Mouse (Mus musculus) mature B cell (primary cell): ENCODE results near the gene Dop1b.
"Not testable (repeated sequence)": the region's sequence is repeated elsewhere in the genome, so short reads cannot be mapped to it uniquely, and the experiment has no call there.

ENCODE experiments used
- in situ Hi-C: fragments of 300-500 bp; cut with MboI; formaldehyde crosslinking; loops from 2 replicates; pipeline ENCODE4 v1.14.3; 2019

Gene Dop1b

DNA sequence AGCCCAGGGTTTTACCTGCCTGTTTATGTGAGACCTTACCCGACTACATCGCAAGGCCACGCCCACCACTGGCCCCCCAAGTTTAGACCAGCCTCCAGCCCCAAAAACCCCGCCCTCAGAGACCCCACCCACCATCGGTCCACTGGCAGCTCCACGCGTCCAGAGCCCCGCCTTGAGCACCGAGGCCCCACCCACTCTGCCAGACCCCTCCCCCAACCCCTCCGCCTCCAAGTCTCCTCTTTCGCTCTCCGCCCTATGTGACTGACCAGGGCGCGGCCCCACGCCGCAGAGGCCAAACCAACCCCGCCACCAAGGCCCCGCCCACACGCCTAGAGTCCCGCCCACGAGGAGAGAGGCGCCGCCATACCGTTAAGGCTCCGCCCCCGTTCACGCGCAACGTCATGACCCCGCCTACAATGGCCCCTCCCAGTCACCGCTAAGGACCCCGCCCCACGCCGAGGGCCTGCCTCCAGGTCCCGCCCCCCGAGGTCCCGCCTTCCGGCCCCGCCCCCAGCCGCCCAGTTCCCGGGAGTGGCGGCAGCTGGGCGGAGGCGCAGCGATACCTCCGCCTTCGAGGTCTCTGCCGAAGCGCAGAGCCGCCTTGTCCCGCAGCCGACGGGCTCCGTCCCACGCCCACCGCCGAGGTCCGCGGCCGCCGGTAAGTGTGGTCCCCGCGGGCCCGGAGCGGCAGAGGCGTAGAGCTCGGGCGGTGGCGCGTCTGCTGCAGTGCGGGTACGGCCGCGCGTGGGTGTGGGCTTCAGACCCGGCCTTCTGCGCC lies at the start of gene Dop1b:
TSS of gene Dop1b (plus strand) at position 494 of the 778 bp plus-strand sequence.
- in situ Hi-C loops, result no loop called here

GRCm38 (mm10) chr16:93667976-93668375 lies 43.7 kb upstream of the Dop1b start:
- in situ Hi-C loops, result no loop called here

GRCm38 (mm10) chr16:93669521-93669920 lies 42.2 kb upstream of the Dop1b start:
- in situ Hi-C loops, result no loop called here

DNA sequence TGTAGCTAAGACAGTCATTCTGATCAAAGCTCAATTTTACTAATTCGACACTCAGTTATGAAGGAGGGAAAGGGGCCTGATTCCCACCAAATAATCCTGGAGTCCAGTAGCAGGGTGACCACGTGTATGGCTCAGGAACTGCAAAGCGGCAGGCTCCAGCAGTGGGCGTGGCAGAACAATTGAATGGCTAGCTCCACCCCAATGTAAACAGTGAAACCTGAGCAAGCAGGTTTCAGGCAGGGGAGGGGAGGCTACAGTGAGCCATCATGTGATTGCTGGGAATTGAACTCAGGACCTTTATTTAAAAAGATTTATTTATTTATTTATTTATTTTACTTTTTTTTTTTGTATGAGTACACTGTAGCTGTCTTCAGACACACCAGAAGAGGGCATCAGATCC lies 41.2 kb upstream of the Dop1b start:
- in situ Hi-C loops, result not testable (repeated sequence)

DNA sequence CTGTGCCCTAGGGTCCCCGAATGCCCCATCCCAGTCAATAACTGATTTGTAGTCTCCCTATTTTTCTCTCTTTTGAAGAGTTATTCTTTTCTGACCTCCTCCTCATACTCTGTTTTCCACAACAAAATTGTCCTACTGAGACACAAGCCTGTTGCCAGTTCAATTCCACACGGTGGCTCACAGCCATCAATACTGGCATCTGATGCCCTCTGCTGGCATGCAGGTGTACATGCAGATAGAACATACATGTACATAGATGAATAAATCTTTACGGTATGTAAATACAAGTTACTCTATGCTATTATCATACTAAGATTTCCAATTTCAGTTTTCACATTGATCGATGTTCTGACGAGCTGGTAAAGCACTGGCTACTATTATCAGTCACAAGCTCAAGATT lies 40.6 kb upstream of the Dop1b start:
- in situ Hi-C loops, result no loop called here

DNA sequence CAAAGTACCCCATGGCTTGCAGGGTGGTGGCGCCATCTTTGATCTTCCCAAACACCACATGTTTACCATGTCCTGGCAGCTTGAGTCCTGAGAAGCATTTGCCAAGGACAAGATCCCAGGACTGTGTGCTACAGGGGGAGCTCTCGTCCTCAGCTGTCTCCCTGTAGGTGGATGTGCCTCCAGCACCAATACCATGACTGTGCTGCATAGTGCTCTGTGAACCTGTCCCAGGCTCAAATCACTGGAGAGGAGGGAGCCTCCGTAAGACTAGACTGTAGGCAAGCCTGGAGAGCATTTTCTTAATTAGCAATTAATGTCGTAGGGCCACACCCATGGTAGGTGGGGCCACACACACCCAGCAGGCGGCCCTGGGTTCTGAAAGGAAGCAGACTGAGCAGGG lies 35.3 kb upstream of the Dop1b start:
- in situ Hi-C loops, result no loop called here

DNA sequence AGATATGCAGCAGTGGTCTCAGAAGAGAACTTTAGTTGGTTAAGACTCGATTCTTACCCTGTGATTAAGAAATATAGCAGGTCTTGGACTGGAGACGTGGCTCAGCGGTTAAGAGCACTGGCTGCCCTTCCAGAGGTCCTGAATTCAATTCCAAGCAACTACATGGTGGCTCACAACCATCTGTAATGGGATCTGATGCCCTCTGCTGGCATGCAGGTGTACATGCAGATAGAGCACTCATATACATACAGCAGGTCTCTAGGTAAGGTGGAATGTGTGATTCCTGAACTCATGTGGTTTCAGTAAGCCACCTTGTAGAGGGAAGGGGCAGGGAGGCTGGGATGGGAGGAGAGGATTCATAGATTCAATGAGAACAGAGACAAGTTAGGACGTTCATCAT lies 33.5 kb upstream of the Dop1b start:
- in situ Hi-C loops, result no loop called here

DNA sequence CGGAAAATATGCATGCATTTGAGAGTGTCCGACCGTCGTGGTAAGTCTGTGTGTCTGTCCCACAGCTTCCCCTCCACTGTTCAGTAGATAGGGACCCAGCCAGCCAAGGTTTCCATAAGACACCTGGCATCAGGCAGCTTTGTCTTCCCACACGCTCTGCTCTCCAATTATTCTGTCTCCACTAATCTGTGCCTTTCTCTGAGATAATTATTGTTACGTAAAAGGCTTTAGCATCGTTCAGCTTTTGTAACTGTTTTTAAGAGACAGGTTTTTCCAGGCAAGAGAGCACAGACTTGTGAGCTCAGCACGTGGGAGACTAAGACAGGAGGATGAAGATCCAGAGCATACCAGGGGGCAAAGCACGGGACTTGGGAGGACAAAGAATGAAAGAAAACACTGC lies 32.5 kb upstream of the Dop1b start:
- in situ Hi-C loops, result no loop called here

DNA sequence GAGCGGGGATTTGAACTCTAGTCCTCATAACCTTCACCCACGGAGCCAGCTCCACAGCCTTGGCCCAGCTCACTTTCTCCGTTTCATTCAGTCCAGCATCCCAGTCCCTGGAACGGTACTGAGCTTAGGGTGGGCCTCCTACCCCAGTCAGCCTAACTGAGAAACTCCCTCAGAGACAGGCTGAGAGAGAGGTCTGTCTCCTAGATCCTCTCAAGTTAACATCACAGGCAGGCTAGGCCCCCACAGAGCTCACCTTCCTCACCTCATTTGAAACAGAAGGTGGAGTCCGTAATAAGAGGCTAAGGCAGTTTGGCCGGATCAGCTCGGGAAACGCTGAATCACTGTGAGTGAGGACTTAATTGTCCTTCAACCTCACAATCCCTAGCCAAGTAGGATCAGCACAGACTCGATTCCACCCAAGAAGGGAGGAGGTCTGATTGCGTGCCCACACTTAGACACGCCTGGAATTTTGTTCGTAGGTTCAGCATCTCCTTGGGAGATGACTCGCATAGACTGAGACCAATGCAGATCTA lies 29.5 kb upstream of the Dop1b start:
- in situ Hi-C loops, result no loop called here

GRCm38 (mm10) chr16:93682689-93683507 lies 28.8 kb upstream of the Dop1b start, which contains the start of gene Cbr3:
Gene Cbr3 (plus strand): TSS chr16:93683215.
- in situ Hi-C loops, result no loop called here

DNA sequence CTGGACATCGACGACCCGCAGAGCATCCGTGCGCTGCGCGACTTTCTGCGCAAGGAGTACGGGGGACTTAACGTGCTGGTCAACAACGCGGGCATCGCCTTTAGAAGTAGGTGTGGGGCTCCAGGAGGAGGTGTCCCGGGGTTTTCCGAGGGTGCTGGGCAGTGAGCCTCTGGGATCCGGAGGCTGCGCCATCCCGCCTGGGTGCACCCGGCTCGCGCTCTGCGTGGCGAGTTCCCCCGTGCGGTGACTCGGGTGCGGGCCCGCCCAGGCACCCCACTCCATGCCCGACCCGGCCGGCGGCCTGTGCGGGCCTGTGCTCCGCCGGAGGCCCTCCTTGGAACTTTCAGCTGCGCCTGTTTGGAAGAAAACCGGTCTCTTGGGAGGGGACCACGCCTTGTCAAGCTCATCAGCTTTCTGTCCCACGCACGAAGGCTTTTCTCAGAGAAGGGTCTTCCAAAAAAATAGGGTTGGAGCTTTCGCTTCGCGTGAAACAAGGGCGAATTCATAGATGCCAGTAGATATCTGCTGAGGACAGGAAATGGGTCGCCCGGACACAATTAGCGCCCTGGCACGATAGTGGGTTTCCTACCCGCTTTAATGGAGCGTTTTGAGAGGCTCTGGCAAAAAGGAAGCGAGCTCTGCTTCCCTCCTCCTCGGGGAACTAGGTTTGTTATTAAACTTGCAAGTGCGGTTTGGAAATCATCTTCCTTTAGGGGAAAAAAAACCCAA lies 28.0 kb upstream of the Dop1b start:
- in situ Hi-C loops, result no loop called here

DNA sequence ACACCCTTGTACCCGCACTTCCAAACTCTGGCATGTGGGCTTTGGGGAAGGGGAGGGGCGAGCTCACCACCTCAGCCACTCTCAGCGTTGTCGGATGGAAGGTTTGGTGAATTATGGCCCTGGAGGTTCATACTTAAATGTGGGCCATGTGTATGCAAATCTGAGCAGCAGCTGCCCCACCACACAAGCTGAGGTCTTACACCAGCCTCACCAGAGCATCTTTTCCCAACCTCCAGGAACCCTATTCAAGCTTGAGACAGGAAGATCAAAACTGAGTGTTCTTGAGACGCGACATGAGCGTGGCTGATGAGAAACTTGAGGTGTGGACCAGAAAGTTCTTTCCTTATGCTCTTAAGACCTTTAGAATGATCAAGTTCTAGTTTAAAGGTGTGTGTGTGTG lies 27.3 kb upstream of the Dop1b start:
- in situ Hi-C loops, result no loop called here

DNA sequence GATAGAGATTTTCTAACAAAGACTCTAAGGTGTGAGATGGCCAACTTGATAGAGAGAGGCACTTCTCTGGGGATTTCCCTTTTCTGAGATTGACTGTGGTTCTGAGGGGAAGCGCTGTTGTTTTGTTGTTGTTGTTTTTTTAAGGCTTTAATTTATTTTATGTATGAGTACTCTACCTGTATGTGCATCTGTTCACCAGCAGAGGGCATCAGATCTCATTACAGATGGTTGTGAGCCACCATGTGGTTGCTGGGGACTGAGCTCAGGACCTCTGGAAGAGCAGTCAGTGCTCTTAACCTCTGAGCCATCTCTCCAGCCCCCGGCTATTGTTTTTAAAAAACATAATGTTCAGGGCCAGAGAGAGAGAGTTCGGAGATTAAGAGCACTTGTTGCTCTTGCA lies 25.9 kb upstream of the Dop1b start:
- in situ Hi-C loops, result not testable (repeated sequence)

DNA sequence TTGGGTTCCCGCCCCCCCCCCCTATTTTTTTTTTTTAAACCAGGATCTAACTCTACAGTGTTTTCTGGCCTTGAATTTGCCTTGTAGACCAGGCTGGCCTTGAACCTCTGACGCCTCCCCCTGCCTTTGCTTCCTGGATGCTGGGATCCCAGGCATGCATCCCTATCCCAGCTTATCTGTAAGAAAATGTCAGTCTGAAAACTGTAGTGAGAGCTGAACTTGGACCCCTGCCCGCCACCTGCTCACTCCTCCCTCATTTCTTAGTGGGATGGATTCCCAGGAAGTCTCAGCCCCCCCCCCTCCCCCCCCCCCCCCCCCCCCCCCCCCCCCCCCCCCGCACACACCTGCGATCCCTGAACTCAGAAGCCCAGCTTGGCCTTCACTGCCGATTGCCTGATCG lies 25.3 kb upstream of the Dop1b start:
- in situ Hi-C loops, result no loop called here

- in situ Hi-C loops, result no loop called here
These were observed 24.8 kb upstream of the Dop1b start for GRCm38 (mm10) chr16:93686945-93687344.

GRCm38 (mm10) chr16:93691206-93691841 lies 20.4 kb upstream of the Dop1b start:
- in situ Hi-C loops, result no loop called here

DNA sequence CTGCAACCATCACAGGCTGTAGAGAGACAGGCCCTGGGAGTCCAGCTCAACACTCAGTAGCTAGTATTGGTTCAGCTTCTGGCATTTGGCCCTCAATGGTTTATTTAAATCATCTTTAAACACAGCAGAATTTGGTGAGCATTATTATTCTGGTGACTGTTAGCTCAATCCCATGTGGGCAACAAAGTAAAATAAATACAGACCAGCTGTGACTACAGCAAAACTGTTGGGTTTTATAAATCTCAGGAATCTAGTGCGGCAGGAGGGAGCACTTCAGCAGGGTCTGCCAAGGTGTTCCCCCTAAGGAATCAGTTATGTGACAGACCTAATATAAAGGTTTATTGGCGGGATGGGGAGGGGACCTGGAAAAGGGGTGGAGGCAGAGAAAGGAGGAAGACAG lies 19.0 kb upstream of the Dop1b start:
- in situ Hi-C loops, result no loop called here

DNA sequence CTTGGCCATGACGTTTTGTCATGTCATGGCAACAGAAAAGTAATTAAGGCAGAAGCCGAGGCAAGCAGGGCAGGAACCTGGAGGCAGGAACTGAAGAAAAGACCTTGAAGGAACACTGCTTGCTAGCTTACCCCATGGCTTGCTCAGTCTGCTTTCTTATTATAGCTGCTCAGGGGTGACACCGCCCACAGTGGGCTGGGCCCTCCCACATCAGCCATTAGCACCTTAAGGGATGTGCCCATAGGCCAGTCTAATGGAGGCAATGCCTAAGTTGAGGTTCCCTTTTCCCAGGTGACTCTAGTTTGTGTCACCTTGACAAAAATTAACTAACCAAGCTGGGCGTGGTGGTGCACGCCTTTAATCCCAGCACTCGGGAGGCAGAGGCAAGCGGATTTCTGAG lies 4.6 kb upstream of the Dop1b start:
- in situ Hi-C loops, result no loop called here

GRCm38 (mm10) chr16:93709217-93709616 lies 2.5 kb upstream of the Dop1b start:
- in situ Hi-C loops, result no loop called here

DNA sequence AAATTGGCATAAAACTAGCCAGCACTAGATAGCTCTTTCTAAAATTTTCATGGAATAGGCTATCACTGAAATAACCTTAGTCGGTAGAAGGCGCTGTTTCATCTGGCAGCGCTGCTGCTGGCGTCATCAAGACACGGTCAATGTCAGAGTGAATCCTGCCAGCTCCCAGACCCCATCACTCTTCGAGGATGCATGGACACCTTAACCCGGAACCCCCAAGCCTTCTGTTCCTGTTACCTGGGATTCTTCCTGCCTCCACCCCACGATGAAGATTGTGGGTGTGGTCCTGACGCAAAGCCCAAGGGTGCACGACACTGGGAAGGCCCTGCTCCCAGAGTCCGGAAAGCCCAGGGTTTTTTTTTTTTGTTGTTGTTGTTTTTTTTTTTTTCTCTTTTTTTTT lies 780 bp upstream of the Dop1b start:
- in situ Hi-C loops, result no loop called here

DNA sequence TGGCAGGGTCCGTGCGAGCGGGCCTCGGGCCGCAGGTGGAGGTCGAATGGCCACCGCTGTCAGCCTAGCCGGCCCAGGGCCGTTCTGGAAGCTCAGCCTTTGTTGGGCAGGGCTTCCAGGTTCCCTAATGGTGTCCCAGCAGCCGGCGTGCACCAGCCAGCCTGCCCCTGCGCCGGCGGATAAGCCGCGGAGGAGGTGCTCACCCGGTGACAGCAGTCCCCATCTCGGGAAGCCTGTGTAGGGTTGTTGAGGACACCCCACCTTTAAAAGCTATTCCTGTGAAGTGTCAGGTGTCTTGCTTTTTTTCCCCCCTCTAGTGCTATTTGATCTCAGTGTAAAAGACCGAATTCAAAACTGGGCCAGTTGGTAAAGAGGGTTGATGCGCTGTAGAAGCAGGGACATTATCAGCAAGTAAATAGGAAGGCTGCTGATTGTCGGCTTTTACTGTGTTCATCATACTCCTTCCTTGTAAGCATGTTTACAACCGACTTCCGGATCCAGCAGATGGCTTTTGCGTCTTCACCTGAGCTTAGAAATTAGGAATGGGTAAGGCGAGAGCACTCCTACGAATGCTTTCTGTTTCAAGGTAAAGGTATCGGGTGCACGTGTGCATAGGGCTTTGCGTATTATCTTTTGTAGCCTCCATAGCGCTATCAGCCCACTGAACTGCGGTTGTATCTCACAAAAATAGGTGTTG lies 633 bp downstream of the Dop1b start:
- in situ Hi-C loops, result no loop called here
